Mouse (Mus musculus): Measurements from ENCODE around the gene Plekhg2.

- TF ChIP-seq CTCF (IDR thresholded peaks at IDR 0.05; ENCODE audit: low read depth, low read length) (no peak), POLR2A (IDR thresholded peaks at IDR 0.05; ENCODE audit: borderline replicate concordance, low read depth, low read length) (no peak)
Measured at GRCm38 (mm10) chr7:28356981-28357380, 15.4 kb downstream of the Plekhg2 start.
